Mouse (Mus musculus) G1E (cell line): ENCODE data around the gene Kmt5a. TPM values are rescaled to one million over a fixed set of nuclear protein-coding genes. Genes with fewer than 3 reads are reported as not detected.
"Not testable (repeated sequence)": the region's sequence is repeated elsewhere in the genome, so short reads cannot be mapped to it uniquely, and the experiment has no call there.

ENCODE experiments used
- ATAC-seq: 2 replicates; pipeline ENCODE4 v1.8.0; 2016; ENCODE audit warnings: mild to moderate bottlenecking; ENCODE audit not compliant: insufficient number of reproducible peaks, poor library complexity, low FRiP score, severe bottlenecking; ENCODE audit errors: extremely low read depth
- DNase-seq: peaks from one replicate; pipeline ENCODE4 v3.0.0; 2012; ENCODE audit warnings: low spot score
- H3K27me3 ChIP-seq: 2 replicates; pipeline ENCODE4 v1.6.1; 2012; ENCODE audit warnings: mild to moderate bottlenecking, low read length, inconsistent platforms; ENCODE audit not compliant: insufficient read depth
- H3K36me3 ChIP-seq: replicated peaks from 2 replicates; pipeline ENCODE3; 2012; ENCODE audit warnings: mild to moderate bottlenecking, inconsistent platforms
- H3K4me1 ChIP-seq: 2 replicates; pipeline ENCODE4 v1.6.1; 2012; ENCODE audit warnings: low read depth, low read length, inconsistent platforms, mixed read lengths; ENCODE audit not compliant: insufficient read depth
- H3K4me3 ChIP-seq: 2 replicates; pipeline ENCODE4 v1.5.1; 2012; ENCODE audit warnings: low read depth, mild to moderate bottlenecking, inconsistent platforms, low read length, moderate library complexity, mixed read lengths
- H3K9me3 ChIP-seq: replicated peaks from 2 replicates; pipeline ENCODE4 v1.6.1; 2012; ENCODE audit warnings: inconsistent platforms
- CTCF ChIP-seq: IDR thresholded peaks from 2 replicates; pipeline ENCODE4 v1.5.1; 2012; ENCODE audit warnings: low read depth, low read length, inconsistent platforms, mixed read lengths
- GATA1 ChIP-seq: IDR thresholded peaks from 2 replicates; pipeline ENCODE4 v1.6.1; 2012; ENCODE audit warnings: borderline replicate concordance, low read length, inconsistent platforms, mixed read lengths
- GATA2 ChIP-seq: IDR thresholded peaks from 2 replicates; pipeline ENCODE4 v1.6.1; 2012; ENCODE audit warnings: low read depth, low read length, inconsistent platforms, borderline replicate concordance
- POLR2AphosphoS5 ChIP-seq: IDR thresholded peaks from 2 replicates; pipeline ENCODE4 v1.6.1; 2012; ENCODE audit warnings: low read depth, low read length, inconsistent platforms; ENCODE audit not compliant: insufficient replicate concordance
- TAL1 ChIP-seq: conservative IDR thresholded peaks from 2 replicates; pipeline ENCODE4 v1.6.1; 2012; ENCODE audit warnings: low read depth, low read length, inconsistent platforms, mixed read lengths
- polyA plus RNA-seq: library from polyadenylated mRNA; stranded (reverse); fragments of >175 nt; gene quantifications from 2 replicates; pipeline ENCODE4 v1.2.3, GENCODE M21; 2012
- total RNA-seq, 2 experiments: library from RNA; stranded (forward) in 1 of 2; stranded (reverse) in 1 of 2; fragments of 200-1000 nt in 1 of 2; fragments of >200 nt in 1 of 2; fragmentation: Nextera tagmentation in 1 of 2; gene quantifications; 2 replicates each; pipeline ENCODE4 v1.2.3; 2014 to 2017

Kmt5a gene
- total and polyA plus RNA-seq, 3 experiments: 91.8 to 504 (median 320) TPM

DNA sequence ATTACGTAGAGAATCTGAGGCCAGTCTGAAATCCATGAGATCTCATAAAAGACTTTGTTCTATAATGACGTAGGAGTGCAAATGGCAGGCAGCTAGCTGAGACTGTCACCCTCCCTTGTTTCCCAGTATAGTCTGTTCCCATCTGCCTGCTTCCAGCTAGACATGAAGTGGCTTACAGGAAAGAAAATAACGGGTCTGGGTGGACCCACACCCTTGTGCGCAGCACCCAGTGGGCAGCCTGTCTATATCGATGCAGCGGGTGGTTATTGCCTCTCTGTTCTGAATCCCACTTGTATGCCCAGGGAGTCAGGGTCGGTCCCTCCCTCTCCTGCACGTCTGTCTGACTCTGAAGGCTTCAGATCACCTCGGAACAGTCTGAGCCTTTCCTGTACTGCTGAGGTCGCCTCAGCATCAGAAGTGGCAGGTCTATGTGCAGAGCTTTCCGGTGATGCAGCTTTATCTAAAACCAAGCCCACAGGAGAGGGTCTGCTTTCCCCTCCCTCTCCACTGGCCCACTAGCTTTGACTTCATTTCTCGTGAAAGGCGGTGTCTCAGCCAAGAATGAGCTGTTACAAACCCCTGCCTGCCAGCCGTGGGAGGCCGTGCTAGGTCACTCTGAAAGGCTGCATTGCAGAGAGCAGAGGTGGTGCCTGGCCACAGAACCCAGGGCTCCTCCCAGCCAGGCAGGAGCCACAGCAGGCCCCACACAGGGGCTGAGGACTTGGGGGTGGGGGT, 12.9 kb downstream of the Kmt5a start:
- Histone ChIP-seq H3K36me3 (peaks cover 97% of the 10 kb centered on the region), H3K4me1 (peaks cover 73% of the 10 kb centered on the region), H3K9me3 (no peaks in the 10 kb centered on the region), H3K4me3 (peak overlapping the region; percentile 47; the same call in 1 of the 2 replicates), H3K27me3 (no peaks in the 10 kb centered on the region)
- TF ChIP-seq POLR2AphosphoS5 (no peak), TAL1 (no peak), GATA1 (no peak), GATA2 (no peak), CTCF (no peak)
- ATAC-seq (no peak), DNase-seq (no peak)

DNA sequence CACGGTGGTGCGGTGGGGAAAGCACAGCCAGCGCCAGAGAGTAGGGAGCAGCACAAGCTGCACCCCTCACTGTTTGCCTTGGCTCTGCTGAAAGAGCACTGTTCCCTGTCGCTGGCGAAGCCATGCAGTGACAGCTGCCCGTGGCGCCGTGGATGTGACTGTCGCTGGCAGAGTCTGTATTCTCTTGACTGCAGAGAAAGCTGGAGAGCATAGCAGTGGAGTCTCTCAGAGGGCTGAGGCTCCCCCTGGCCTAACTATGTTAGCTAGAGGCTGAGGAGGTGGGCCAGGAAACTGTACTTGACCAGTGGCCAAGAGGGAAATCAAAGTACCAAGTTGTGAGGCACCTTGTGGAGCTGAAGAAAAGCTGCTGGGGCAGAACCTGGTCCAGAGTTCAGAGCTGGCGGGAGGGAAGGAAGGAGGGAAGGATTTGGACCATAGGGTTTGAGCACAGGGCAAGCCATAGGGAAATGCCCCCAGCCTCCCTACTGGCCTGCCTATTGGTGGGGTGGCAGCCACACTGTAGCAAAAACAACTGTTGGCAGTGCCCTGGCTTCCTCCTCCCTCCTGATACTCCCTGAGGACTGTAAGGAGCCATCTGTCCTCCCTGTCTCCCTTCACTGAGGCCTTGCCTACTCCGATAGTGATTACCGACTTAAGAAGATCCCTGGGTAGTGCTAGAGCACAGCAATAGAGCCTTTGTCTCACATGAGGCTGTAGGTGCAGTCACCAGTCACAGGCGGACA, 13.8 kb downstream of the Kmt5a start:
- DNase-seq (no peak), ATAC-seq (no peak)
- no peaks in the 10 kb centered on the region for H3K27me3 ChIP-seq
- H3K36me3 ChIP-seq: peaks cover 97% of the 10 kb centered on the region
- peak overlapping the region; percentile 47; the same call in 1 of the 2 replicates for H3K4me3 ChIP-seq
- peaks cover 65% of the 10 kb centered on the region for H3K4me1 ChIP-seq
- TF ChIP-seq TAL1 (no peak), CTCF (no peak), POLR2AphosphoS5 (no peak), GATA1 (no peak), GATA2 (no peak)
- H3K9me3 ChIP-seq: no peaks in the 10 kb centered on the region

DNA sequence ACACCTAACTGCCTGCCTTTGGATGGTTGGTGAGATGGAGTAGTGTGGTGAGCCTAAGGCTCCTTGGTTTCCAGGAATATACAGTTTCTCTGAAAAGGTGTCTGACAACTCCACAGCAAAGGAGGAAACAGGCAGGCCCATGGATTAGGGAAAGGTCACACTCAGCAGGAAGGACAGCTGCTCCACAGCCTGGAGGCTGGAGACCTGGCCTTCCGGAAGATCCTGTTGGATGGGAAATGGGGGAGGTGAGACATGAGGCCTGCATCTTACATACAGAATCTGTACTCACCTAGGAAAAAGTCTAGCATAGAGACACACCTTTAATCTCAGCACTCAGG, 14.3 kb downstream of the Kmt5a start:
- TF ChIP-seq GATA1 (no peak), GATA2 (no peak), POLR2AphosphoS5 (no peak), CTCF (no peak), TAL1 (no peak)
- ATAC-seq: no peak
- peaks cover 60% of the 10 kb centered on the region for H3K4me1 ChIP-seq

DNA sequence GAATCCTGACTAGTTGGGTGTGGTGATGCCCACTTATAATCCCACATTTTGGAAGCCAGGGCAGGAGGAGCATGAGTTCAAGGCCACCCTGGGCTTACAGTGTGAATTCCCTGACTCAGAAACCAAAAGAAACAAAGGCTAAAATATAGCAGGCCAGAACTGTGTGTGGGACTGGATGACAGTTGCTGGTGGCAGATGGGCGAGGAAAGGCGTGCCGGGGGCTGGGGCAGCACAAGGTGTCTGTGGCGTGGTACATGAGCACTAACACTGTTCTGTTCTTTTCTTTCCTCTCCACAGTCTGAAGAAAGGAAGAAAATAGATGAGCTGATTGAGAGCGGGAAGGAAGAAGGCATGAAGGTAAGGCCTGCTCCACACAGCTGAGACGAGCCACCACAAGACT, 17.0 kb downstream of the Kmt5a start:
- TF ChIP-seq TAL1: no peak
- TF ChIP-seq CTCF: no peak
- TF ChIP-seq GATA2: no peak
- Histone ChIP-seq H3K9me3 (no peaks in the 10 kb centered on the region), H3K27me3 (no peaks in the 10 kb centered on the region), H3K36me3 (peaks cover 92% of the 10 kb centered on the region), H3K4me1 (peaks cover 33% of the 10 kb centered on the region), H3K4me3 (no peak overlapping the region)
- DNase-seq (no peak), ATAC-seq (no peak)

More for the DNA sequence above, 14.3 kb downstream of the Kmt5a start:
- H3K4me3 ChIP-seq: no peak overlapping the region
- H3K27me3 ChIP-seq: no peaks in the 10 kb centered on the region
- H3K9me3 ChIP-seq: no peaks in the 10 kb centered on the region
- H3K36me3 ChIP-seq: peaks cover 97% of the 10 kb centered on the region
- DNase-seq: no peak

DNA sequence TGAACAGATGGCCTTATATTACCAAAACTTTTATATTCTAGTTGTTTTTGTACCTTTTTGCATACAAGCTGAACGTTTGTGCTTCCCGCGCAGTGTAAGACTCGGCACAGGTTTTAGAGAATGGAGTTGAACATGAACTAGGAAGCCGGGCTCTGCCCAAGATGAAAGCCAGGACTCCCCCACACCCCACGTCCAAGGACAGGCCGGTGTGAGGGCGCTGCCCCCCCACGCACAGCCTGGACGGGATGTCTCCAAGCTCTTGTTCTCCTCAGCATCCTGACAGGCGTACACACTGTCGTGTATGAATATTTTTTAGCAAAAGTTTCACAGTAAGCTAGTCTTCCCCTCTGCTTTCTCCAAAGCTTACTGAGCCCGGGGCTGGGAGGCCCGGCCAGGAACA, 21.2 kb downstream of the Kmt5a start:
- ATAC-seq: not testable (repeated sequence)

DNA sequence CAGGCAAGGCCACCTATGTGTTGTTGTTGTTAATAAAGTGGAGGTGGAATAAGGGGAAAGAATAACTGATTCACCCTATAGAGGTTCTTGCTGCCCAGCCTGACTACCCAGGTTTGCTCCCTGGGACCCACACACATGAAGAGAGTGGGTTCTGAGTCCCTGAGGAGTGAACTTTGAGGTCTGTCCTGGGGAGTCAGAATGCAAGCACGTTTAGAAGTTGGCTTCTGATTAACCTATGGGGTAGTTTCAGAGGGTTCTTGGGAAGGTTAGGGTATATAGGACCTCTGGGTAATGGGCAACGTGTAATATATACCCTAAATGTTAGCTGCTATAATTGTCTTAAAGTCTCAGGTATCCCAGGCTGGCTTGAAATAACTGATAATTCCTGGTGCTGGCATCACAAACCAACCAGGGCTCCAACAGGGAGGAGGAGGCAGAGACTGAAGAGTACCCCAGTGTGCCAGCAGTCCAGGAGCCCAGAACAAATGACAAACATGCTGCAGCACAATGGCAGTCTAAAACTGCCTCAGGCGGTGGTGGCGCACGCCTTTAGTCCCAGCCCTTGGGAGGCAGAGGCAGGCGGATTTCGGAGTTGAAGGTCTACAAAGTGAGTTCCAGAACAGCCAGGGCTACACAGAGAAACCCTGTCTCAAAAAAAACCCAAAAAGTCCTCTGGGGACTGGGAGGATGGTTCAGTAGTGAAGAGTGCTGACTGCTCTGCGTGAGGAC, 22.7 kb downstream of the Kmt5a start:
- no peak for DNase-seq
- H3K36me3 ChIP-seq: peaks cover 86% of the 10 kb centered on the region
- H3K4me1 ChIP-seq: no peaks in the 10 kb centered on the region; the same call in 1 of the 2 replicates

More for the DNA sequence above, 21.2 kb downstream of the Kmt5a start:
- not testable (repeated sequence) for H3K27me3 ChIP-seq, H3K4me1 ChIP-seq, DNase-seq, H3K4me3 ChIP-seq, H3K9me3 ChIP-seq
- H3K36me3 ChIP-seq: peaks cover 88% of the 10 kb centered on the region

More for the DNA sequence above, 22.7 kb downstream of the Kmt5a start:
- no peaks in the 10 kb centered on the region for H3K9me3 ChIP-seq
- ATAC-seq: no peak
- H3K4me3 ChIP-seq: no peak overlapping the region
- TF ChIP-seq TAL1 (no peak), GATA1 (no peak), GATA2 (no peak), POLR2AphosphoS5 (no peak), CTCF (no peak)
- H3K27me3 ChIP-seq: no peaks in the 10 kb centered on the region
